Mouse (Mus musculus): ENCODE data around the gene Mgat5.

GRCm38 (mm10) chr1:127284975-127285374 is 80.2 kb downstream of the Mgat5 start:
- no peak for TF ChIP-seq GATA1 (IDR thresholded peaks at IDR 0.05; ENCODE audit: borderline replicate concordance, low read length)
- no peak for TF ChIP-seq CTCF (IDR thresholded peaks at IDR 0.05; ENCODE audit: low read depth, low read length)
- TF ChIP-seq TAL1 (conservative IDR thresholded peaks at IDR 0.05; ENCODE audit: low read depth, low read length), result no peak
- TF ChIP-seq GATA2 (IDR thresholded peaks at IDR 0.05; ENCODE audit: borderline replicate concordance, low read depth, low read length), result no peak
- TF ChIP-seq POLR2AphosphoS5 (IDR thresholded peaks at IDR 0.05; ENCODE audit: insufficient replicate concordance, low read depth, low read length), result no peak

All from G1E (cell line).